Mouse (Mus musculus) embryonic fibroblast, embryonic 13.5 days (primary cell): ENCODE results near the gene Ergic1. TPM values are rescaled to one million over a fixed set of nuclear protein-coding genes. Genes with fewer than 3 reads are reported as not detected.

Source experiments
- H3K27ac ChIP-seq: 2 replicates; pipeline ENCODE4 v1.5.1; 2012; ENCODE audit warnings: low read length, control low read depth, inconsistent platforms; ENCODE audit not compliant: insufficient read depth
- H3K4me1 ChIP-seq: 2 replicates; pipeline ENCODE4 v1.6.1; 2011; ENCODE audit warnings: low read length; ENCODE audit not compliant: control insufficient read depth, insufficient read depth
- H3K4me3 ChIP-seq: 2 replicates; pipeline ENCODE4 v1.5.1; 2011; ENCODE audit warnings: mild to moderate bottlenecking, control low read depth, low read length; ENCODE audit not compliant: insufficient read depth
- CTCF ChIP-seq: IDR thresholded peaks from 2 replicates; pipeline ENCODE4 v1.5.1; 2011; ENCODE audit warnings: mild to moderate bottlenecking, control low read depth, low read length, moderate library complexity, borderline replicate concordance; ENCODE audit not compliant: insufficient read depth
- POLR2A ChIP-seq: IDR thresholded peaks from 2 replicates; pipeline ENCODE4 v1.6.1; 2011; ENCODE audit warnings: low read depth, mild to moderate bottlenecking, control low read depth, low read length, moderate library complexity
- polyA plus RNA-seq: library from polyadenylated mRNA; stranded (reverse); fragments of >200 nt; gene quantifications from 2 replicates; pipeline ENCODE4 v1.2.4, GENCODE M21; 2011; ENCODE audit warnings: low read depth; ENCODE audit not compliant: missing spikeins, insufficient read length

Gene Ergic1
- polyA plus RNA-seq, 1 experiment = 376 TPM

DNA sequence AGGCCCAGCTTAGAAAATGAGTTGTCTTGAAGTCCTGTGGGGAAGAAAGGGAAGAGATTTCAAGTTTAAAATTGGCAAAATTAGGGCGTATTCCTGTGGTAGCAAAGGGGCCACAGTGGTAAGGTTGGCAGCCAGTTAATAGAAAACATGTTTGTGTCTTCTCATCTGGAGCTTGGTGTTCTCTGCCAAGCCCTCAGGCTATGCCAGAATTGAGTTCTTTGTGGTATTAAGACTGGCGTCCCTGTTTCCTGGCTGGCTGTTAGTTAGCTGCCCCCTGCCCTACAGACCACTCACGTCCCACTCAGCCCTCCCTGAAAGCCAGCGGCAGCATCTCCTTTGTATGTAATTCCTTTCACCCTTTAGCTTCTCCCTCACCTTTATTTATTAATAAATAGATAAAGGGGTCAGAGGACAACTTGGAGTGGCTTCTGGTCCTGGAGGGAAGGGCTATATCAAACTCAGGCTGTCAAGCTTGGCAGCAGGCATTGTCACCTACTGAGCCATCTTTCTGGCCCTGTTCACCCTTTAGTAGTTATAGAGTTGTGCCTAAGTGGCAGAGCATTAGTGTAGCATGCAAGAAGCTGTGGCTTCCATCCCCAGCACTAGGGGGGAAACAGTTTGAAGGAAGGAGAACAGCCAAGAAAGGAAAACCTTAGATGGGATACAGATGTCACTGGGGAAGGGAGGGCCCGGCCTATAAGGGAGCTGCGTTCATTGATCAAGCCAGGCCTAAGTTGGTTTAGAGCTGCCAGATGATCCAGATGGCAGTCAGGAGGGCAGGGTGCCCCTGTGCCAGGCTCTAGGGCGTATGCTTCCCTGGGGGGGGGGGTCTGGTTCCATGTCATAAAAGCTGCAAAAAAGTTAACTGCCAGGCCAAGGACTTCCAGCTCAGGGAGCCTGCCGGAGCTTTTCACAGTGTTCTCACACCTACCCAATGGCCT lies 127.8 kb downstream of the Ergic1 start:
- Histone ChIP-seq H3K4me3 (no peak overlapping the region), H3K4me1 (no peaks in the 10 kb centered on the region; the same call in 1 of the 2 replicates), H3K27ac (no peak overlapping the region)
- TF ChIP-seq CTCF = no peak
- TF ChIP-seq POLR2A = no peak

DNA sequence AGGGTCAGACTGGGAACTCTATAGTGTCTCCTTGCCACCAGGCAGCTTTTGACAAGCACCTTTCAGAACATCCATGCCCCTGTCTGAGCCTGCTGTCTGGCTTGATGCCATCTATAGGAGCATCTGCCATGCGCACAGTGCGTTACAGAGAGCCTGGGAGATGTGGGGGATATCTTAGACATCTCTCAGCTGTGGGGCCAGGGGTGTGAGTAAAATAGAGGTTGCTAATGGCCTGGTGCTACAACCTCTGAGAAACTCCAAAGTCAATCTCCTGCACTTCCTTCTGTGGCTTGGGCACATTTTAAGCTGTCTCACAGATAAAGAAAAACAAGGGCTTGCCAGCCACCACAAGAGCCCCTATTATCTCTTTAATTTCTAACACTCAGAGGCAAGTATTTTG lies 128.5 kb downstream of the Ergic1 start:
- Histone ChIP-seq H3K27ac (no peak overlapping the region), H3K4me3 (no peak overlapping the region), H3K4me1 (no peaks in the 10 kb centered on the region; the same call in 1 of the 2 replicates)
- TF ChIP-seq POLR2A (no peak), CTCF (no peak)

DNA sequence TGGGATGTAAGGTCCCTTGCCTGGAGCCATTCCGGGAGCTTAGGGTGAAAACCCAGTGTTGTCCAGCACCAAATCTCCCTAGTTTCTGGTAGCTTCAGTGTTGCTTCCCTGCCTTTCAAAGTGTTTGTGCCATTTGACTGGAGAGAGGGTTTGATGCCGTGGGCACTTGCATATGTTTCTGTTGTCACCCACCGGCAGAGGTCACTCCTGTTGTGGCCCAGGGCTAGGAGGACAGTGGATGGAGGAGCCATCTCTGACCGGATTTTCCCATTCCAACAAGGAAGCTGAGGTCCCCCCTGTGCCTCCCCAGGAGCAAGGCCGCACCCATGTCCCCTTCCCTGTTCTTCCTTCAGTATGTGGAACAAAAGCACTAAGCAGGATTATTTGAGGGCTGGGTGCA lies 128.9 kb downstream of the Ergic1 start:
- no peak overlapping the region for H3K27ac ChIP-seq
- TF ChIP-seq POLR2A (no peak), CTCF (no peak)
- no peak overlapping the region for H3K4me3 ChIP-seq
- H3K4me1 ChIP-seq = no peaks in the 10 kb centered on the region; the same call in 1 of the 2 replicates

DNA sequence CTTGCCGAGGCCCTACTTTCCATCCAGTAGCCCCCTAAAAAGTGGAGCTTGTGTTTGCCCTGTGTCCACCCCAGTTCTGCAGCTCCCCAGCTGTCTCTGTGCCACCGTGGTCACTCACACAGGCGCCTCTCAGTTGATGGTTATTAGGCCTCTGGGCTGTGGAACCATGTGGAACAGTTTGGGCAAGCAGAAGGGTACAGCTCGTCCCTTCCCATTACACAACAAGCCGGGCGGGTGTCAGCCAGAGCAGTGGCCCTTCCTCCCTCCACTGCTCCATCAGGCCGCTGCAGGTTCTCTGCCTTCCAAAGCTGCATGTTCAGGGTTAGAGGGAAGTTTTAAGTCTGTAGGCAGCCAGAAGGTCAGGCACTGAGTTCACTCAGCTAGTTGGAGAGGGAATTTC lies 129.8 kb downstream of the Ergic1 start:
- TF ChIP-seq CTCF (no peak), POLR2A (no peak)
- H3K27ac ChIP-seq = no peak overlapping the region
- no peaks in the 10 kb centered on the region; the same call in 1 of the 2 replicates for H3K4me1 ChIP-seq
- no peak overlapping the region for H3K4me3 ChIP-seq

DNA sequence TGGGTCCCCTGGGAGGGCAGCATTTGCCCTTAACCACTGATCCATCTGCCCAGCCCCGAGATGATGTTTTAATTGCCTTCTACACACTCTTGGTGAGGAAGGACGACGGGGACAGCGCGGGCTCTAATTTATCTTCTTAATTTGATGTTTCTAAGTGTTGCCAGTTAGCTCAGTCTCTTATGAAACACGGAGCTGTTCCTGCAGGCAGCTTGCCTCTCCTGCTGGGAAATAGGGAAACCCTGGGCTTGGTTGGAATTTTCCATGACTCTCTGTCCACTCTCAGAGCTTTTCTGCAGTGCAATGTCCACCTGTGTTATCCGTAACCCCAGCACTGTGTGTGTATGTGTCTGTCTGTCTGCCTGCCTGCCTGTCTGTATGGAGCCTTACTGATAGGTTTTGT lies 132.1 kb downstream of the Ergic1 start:
- Histone ChIP-seq H3K4me1 (no peaks in the 10 kb centered on the region; the same call in 1 of the 2 replicates), H3K4me3 (no peak overlapping the region), H3K27ac (no peak overlapping the region)
- no peak for TF ChIP-seq CTCF
- no peak for TF ChIP-seq POLR2A

DNA sequence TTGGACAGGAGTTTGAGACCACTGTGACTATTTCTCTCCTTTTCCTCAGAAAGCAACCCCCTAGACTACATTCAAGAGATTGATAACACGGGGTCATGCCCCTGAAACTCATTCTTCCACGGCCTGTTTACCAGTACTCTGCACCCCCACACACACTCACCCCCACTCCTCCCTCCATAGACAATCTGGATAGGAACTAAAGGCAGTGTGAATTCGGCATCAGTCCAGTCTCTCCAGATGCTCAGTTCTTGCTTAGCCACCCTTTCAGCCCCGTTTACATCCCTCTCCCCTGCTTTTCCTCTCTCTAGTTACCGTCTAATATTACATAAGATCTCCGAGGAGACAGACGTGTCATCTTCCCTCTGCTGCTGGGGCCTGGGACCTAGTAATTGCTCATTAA lies 132.9 kb downstream of the Ergic1 start:
- Histone ChIP-seq H3K27ac (no peak overlapping the region), H3K4me1 (no peaks in the 10 kb centered on the region; the same call in 1 of the 2 replicates), H3K4me3 (no peak overlapping the region)
- no peak for TF ChIP-seq CTCF
- no peak for TF ChIP-seq POLR2A

DNA sequence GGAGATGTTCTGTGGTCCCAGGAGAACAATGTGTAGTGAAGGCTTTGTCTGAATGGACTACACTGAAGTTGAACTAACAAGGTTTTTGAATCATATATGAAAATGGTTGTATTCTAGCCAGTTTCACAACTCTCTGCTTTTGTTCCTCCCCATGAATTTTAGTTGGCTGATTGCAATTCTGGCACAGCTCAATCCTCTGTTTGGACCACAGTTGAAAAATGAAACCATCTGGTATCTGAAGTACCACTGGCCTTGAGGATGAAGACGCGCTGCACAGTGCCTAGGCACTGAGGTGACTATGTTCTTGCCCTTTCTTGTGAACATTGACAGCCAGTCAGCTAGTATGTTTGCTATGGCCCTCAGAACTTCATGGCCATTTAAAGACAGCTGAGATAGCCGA lies 133.9 kb downstream of the Ergic1 start:
- TF ChIP-seq CTCF (no peak), POLR2A (no peak)
- H3K27ac ChIP-seq = no peak overlapping the region
- no peaks in the 10 kb centered on the region; the same call in 1 of the 2 replicates for H3K4me1 ChIP-seq
- H3K4me3 ChIP-seq = no peak overlapping the region

DNA sequence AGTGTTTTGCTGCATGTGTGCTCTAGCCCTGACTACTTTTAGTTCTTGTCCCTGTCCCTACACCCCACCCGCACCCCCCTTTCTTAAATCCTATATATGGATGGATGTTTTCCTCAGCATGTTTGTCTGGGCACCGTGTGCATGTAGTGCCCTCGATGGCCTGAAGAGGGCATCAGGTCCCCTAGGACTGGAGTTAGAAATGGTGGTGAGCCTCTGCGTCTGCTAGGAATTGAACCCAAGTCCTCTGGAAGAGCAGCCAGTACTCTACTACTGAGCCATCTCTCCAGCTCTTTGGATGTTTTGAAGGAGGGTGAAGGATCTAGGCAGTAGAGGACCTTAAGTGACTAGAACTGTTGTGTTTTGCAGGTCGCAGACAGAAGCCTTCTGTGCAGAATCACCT lies 137.6 kb downstream of the Ergic1 start:
- Histone ChIP-seq H3K4me1 (no peaks in the 10 kb centered on the region; the same call in 1 of the 2 replicates), H3K4me3 (no peak overlapping the region), H3K27ac (no peak overlapping the region)
- no peak for TF ChIP-seq POLR2A
- TF ChIP-seq CTCF = peak; percentile 47; the same call in 1 of the 2 replicates

DNA sequence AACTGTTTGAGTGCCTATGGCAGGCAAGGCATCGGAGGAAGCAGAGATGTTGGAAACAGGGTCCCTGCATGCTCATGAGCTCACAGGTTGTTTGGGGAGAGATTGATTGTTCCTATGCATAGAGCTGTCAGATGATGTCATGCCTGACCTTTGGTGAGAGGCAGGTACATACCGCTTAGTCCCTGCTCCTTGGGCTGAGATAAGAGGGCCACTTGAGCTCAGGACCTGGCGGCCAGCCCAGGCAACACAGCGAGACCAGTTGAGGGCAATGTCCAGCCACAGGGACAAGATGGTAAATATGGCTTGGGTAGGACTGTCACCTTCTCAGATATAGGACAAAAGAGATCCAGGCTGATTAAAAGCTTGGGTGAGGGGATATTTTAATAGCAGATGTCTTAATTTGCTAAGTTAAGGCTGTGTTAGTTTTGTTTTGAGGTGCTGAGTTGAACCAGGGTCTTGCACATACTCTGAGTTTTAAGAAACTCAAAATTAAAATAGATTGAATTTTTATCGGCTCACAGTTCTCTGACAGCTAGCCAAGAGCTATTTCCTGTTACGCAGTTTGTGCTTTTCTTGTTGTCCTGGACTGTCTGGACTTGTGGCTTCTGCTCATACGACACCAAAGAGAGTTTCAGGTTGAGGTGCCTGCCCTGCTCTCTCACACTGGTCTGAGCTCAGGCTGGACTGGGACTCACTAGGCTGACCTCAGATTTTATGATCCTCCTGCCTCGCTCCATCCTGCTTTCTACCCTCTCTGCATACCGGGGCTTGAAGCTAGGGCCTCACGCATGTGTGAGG lies 138.7 kb downstream of the Ergic1 start:
- no peak overlapping the region for H3K4me3 ChIP-seq
- TF ChIP-seq CTCF (no peak), POLR2A (no peak)
- no peaks in the 10 kb centered on the region for H3K4me1 ChIP-seq
- H3K27ac ChIP-seq = no peak overlapping the region
